In the genomic region with DNA sequence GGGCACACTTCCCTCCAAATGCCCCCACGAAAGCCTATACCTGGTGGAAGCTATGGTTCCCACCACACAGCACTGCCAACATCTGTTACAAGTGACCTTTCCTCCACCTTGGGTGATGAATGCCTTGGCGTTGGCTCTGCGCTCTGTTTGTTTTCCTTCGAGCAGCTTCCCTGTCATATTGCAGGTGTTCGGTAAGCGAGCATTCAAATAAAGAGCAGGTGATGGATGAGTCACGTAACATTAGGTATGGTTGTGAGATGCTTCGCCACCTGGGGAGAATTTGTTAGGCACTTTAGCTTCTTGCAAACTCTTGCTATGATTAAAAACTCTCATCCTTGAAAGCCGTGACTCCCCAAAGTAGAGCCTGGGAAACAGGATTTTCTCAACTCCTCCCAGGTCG, we compare ENCODE assay signal across 27 mouse cellular contexts.
"Had no signal": no experiment of that assay in that cellular context is flagged by ENCODE, and none has a peak within 500 bp of the region (broad histone marks: within the 10 kb centered on the region; RNA-seq: fewer than 3 reads in every experiment).

No protein-coding gene starts in this region.

- H3K27ac ChIP-seq: gastrocnemius, adult 2 months; heart, adult 2 months; heart, embryonic 10.5 days; hindbrain, embryonic 10.5 days; hindbrain, embryonic 12.5 days; hindbrain, embryonic 14.5 days; intestine, embryonic 15.5 days; limb, embryonic 13.5 days; limb, embryonic 15.5 days; liver, embryonic 12.5 days; liver, embryonic 14.5 days had no signal

- H3K4me2 ChIP-seq: heart, embryonic 12.5 days; hindbrain, embryonic 12.5 days; hindbrain, embryonic 14.5 days; intestine, embryonic 15.5 days; limb, embryonic 13.5 days; limb, embryonic 15.5 days; liver, embryonic 12.5 days had no signal

- H3K4me3 ChIP-seq: gastrocnemius, adult 2 months; heart, adult 2 months; heart, embryonic 10.5 days; heart, embryonic 12.5 days; hindbrain, embryonic 10.5 days; hindbrain, embryonic 12.5 days; intestine, embryonic 15.5 days; limb, embryonic 13.5 days; limb, embryonic 15.5 days; liver, embryonic 12.5 days had no signal

- H3K9me3 ChIP-seq: heart, embryonic 10.5 days; heart, embryonic 12.5 days; hindbrain, embryonic 10.5 days; hindbrain, embryonic 12.5 days; intestine, embryonic 15.5 days; limb, embryonic 13.5 days; limb, embryonic 15.5 days; liver, embryonic 12.5 days had no signal

- DNase-seq: gastrocnemius, adult 2 months; gastrocnemius, postnatal 10 days; gastrocnemius, postnatal 25 days; heart, adult 11 months; heart, adult 2 months; heart, postnatal 10 days; heart, postnatal 4 days; kidney, adult 18-20 months; kidney, adult 8-10 months; kidney, postnatal 10 days; kidney, postnatal 25 days; kidney, postnatal 4 days; layer of hippocampus, adult 9-11 months; layer of hippocampus, postnatal 36 days; left cerebral cortex, postnatal 4 days had no signal

- H3K4me1 ChIP-seq: heart, embryonic 12.5 days; intestine, embryonic 15.5 days; limb, embryonic 15.5 days; liver, embryonic 12.5 days had no signal

- H3K27me3 ChIP-seq: heart, embryonic 12.5 days; hindbrain, embryonic 12.5 days; intestine, embryonic 15.5 days; limb, embryonic 13.5 days; limb, embryonic 15.5 days; liver, embryonic 12.5 days had no signal

- H3K36me3 ChIP-seq: heart, embryonic 10.5 days; heart, embryonic 12.5 days; hindbrain, embryonic 10.5 days; hindbrain, embryonic 12.5 days; intestine, embryonic 15.5 days; limb, embryonic 13.5 days; limb, embryonic 15.5 days; liver, embryonic 12.5 days had no signal

- H3K9ac ChIP-seq: heart, embryonic 12.5 days; hindbrain, embryonic 12.5 days; hindbrain, embryonic 14.5 days; intestine, embryonic 15.5 days; limb, embryonic 13.5 days; limb, embryonic 15.5 days; liver, embryonic 12.5 days; liver, embryonic 14.5 days had no signal

- ATAC-seq: hindbrain, embryonic 16.5 days; inflammation-experienced regulatory T-cells, adult 6 months; liver, embryonic 12.5 days had no signal
